Mouse (Mus musculus) heart, adult 2 months (tissue): ENCODE measurements around the gene Npm3. TPM values are rescaled to one million over a fixed set of nuclear protein-coding genes. Genes with fewer than 3 reads are reported as not detected.

Experiments used
- DNase-seq, 2 experiments: peaks; one replicate each; pipeline ENCODE4 v3.0.0; 2021
- H3K27ac ChIP-seq: fragments of 200-600 bp; 2 replicates; pipeline ENCODE4 v1.8.1; 2022
- H3K27me3 ChIP-seq: fragments of 200-500 bp; 2 replicates; pipeline ENCODE4 v1.6.1; 2012; ENCODE audit warnings: mild to moderate bottlenecking, low read length, inconsistent platforms, mixed read lengths; ENCODE audit not compliant: control insufficient read depth, insufficient read depth
- H3K36me3 ChIP-seq: fragments of 200-500 bp; 2 replicates; pipeline ENCODE4 v1.6.1; 2012; ENCODE audit warnings: low read length, inconsistent platforms; ENCODE audit not compliant: control insufficient read depth, insufficient read depth
- H3K4me1 ChIP-seq: fragments of 200-500 bp; 2 replicates; pipeline ENCODE4 v1.6.1; 2011; ENCODE audit warnings: low read length; ENCODE audit not compliant: control insufficient read depth, insufficient read depth
- H3K4me3 ChIP-seq: fragments of 200-600 bp; 2 replicates; pipeline ENCODE4 v1.8.1; 2022
- H3K79me2 ChIP-seq: fragments of 200-500 bp; replicated peaks from 2 replicates; pipeline ENCODE4 v1.6.1; 2012; ENCODE audit warnings: mild to moderate bottlenecking, inconsistent platforms, low read length, moderate library complexity, mixed read lengths; ENCODE audit not compliant: control insufficient read depth, insufficient read depth
- H3K9ac ChIP-seq: fragments of 200-500 bp; 2 replicates; pipeline ENCODE4 v1.6.1; 2012; ENCODE audit warnings: low read depth, mild to moderate bottlenecking, control low read depth, inconsistent platforms, low read length, mixed read lengths
- CTCF ChIP-seq: fragments of 200-600 bp; IDR thresholded peaks from 2 replicates; pipeline ENCODE4 v1.8.1; 2022; ENCODE audit warnings: antibody characterized with exemption, mild to moderate bottlenecking, moderate library complexity
- EP300 ChIP-seq: fragments of 200-500 bp; IDR thresholded peaks from 2 replicates; pipeline ENCODE4 v1.6.1; 2011; ENCODE audit warnings: low read depth, low read length, control low read depth; ENCODE audit not compliant: insufficient read depth
- POLR2A ChIP-seq: fragments of 200-500 bp; IDR thresholded peaks from 2 replicates; pipeline ENCODE4 v1.6.1; 2011; ENCODE audit warnings: mild to moderate bottlenecking, low read depth, low read length, control low read depth; ENCODE audit not compliant: insufficient read depth
- WGBS: fragments of 180-500 bp; shearing (Covaris S2); methylation state at CpG from one replicate; pipeline ENCODE4 v1.1.7; 2018; 5-methylcytosine and 5-hydroxymethylcytosine counted together
- intact Hi-C: fragments of 180-260 bp; cut with DNase I; formaldehyde crosslinking; loops from one replicate; pipeline ENCODE4 v1.15.1; 2025
- polyA plus RNA-seq: library from polyadenylated mRNA; depleted of rRNA; stranded (reverse); fragments of >200 nt; gene quantifications from 2 replicates; pipeline ENCODE4 v1.2.3, GENCODE M21; 2012
- total RNA-seq, 2 experiments: library from RNA; stranded (reverse); gene quantifications; 2 replicates each; pipeline ENCODE4 v1.2.3; 2021

Gene Npm3
- total and polyA plus RNA-seq, 3 experiments, result 15.6 to 25.2 (median 15.7) TPM

- Histone ChIP-seq H3K36me3 (peaks cover 21% of the 10 kb centered on the region), H3K9ac (peak overlapping the region; percentile 58), H3K27ac (peak overlapping the region; percentile 89), H3K4me3 (peak overlapping the region; percentile 59), H3K79me2 (peaks cover 7% of the 10 kb centered on the region), H3K4me1 (peaks cover 13% of the 10 kb centered on the region), H3K27me3 (no peaks in the 10 kb centered on the region)
- TF ChIP-seq CTCF (no peak), POLR2A (no peak; the same call in 1 of the 2 replicates), EP300 (no peak)
- intact Hi-C loops, result loop anchor here (2.0 kb wide), 1 partner anchor 35 kb away; the partner anchor contains the start of gene Npm3
- 29% methylated on average over 17 of the region's 17 CpGs for WGBS
- DNase-seq, result no peak
Measured at GRCm38 (mm10) chr19:45783933-45784576, 34.7 kb upstream of the Npm3 start.

DNA sequence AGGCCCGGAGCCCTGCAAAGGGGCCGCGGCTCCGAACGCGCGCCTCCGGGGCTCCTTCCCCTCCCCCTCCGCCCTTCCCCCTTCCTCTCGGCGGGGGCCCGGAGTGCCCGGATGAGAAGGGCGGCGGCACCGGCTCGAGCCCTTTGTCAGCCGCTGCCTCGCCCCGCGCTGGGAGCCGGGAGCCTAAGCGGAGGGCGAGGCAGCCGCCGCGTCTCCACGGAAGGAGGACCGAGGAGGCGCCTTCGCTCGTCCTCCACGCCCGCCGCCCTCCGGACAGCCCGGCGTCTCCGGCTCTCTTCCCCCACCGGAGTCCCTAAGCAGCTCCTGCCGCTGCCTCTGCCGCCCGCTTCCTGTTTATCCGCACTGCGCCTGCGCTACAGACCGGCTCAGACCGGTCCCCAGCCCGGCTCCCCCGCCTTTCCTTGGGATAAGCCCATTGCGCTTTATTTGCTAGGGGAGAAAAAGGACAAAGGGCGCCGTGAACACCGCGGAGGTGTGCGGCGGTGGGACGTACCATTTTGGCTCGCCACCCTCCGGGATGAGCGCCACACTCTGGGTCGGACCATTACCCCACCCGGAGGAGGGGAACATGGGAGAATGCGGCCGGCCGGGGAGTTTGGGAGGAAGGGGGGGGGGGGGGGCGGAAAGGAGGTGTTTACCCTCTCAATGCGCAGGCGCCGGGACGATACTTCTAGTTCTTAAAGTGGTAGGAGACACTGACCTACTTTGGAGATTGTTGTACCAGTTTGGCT lies 34.0 kb upstream of the Npm3 start, which contains the start of gene Mgea5:
Gene Mgea5, minus strand, starts transcription at position 657 of the 752 bp plus-strand sequence.
- DNase-seq, result peak; percentile 97 to 99
- Histone ChIP-seq H3K4me1 (peaks cover 13% of the 10 kb centered on the region), H3K79me2 (peaks cover 7% of the 10 kb centered on the region), H3K9ac (peak within 1 kb of the TSS; percentile 92), H3K27me3 (no peaks in the 10 kb centered on the region), H3K36me3 (peaks cover 22% of the 10 kb centered on the region), H3K4me3 (peak within 1 kb of the TSS; percentile 92), H3K27ac (peak within 1 kb of the TSS; percentile 100)
- TF ChIP-seq EP300, result peak; percentile 54
- peak; percentile 90 for TF ChIP-seq POLR2A
- no peak for TF ChIP-seq CTCF
- WGBS, result under 1% methylated on average over 64 of the region's 71 CpGs
- intact Hi-C loops, result loop anchor here (2.0 kb wide), 1 partner anchor 35 kb away; the partner anchor contains the start of gene Npm3

DNA sequence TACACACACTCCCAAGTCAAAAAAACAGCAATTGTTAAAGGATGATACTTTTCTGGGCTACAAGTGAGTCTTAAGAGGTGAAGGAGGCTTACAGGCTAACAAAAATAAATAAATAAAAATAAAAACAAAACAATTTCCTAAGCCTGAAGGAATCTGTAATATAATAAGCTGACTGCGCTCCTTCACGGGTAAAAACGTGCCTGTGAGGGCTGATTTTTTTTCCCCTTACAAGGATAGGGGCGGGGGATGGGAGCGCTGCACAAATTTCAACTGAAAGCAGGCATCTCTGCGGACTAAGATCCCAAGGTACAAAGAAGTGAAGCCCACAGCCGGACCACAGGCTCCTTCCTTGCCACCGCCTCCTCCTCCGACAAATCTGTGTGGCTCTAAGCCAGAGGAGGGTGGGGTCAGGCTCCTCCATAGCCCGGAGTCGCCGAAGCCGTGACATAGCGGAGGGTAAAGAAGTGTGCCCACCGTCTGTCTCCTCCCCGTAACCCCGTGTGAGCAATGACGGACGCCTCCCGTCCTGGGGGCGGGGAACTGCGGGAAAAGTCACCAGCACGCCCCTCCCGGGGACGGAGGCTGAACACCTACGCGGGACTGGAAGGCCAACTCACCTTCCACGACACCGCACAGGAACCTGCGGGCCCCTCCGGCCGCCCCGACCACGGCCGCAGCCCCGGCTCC lies 33.1 kb upstream of the Npm3 start:
- Histone ChIP-seq H3K4me3 (peak overlapping the region; percentile 92), H3K27me3 (no peaks in the 10 kb centered on the region), H3K79me2 (peaks cover 7% of the 10 kb centered on the region), H3K4me1 (peaks cover 13% of the 10 kb centered on the region), H3K9ac (peak overlapping the region; percentile 92), H3K27ac (peak overlapping the region; percentile 100), H3K36me3 (peaks cover 24% of the 10 kb centered on the region)
- WGBS, result under 1% methylated on average over 35 of the region's 36 CpGs
- DNase-seq, result peak; percentile 80 to 82
- TF ChIP-seq CTCF, result no peak
- no peak for TF ChIP-seq POLR2A
- TF ChIP-seq EP300, result no peak
- intact Hi-C loops, result loop anchor here (2.0 kb wide), 1 partner anchor 34 kb away; the partner anchor contains the start of gene Npm3

- TF ChIP-seq POLR2A, result no peak
- TF ChIP-seq CTCF, result peak; percentile 26
- TF ChIP-seq EP300, result no peak
- Histone ChIP-seq H3K36me3 (peaks cover 29% of the 10 kb centered on the region), H3K4me1 (peaks cover 13% of the 10 kb centered on the region), H3K27me3 (no peaks in the 10 kb centered on the region), H3K4me3 (peak overlapping the region; percentile 92), H3K9ac (0 out of 2 replicates have a peak overlapping the region, but pooled peaks have one; percentile 2), H3K27ac (no peak overlapping the region), H3K79me2 (peaks cover 7% of the 10 kb centered on the region)
- no peak for DNase-seq
- WGBS, result 32% methylated on average over 8 of the region's 8 CpGs
- intact Hi-C loops, result loop anchor here (2.0 kb wide), 1 partner anchor 33 kb away; the partner anchor contains the start of gene Npm3
Measured at GRCm38 (mm10) chr19:45781676-45782075, 32.3 kb upstream of the Npm3 start.

GRCm38 (mm10) chr19:45780350-45780915 lies 31.0 kb upstream of the Npm3 start:
- Histone ChIP-seq H3K4me1 (peaks cover 13% of the 10 kb centered on the region), H3K4me3 (peak overlapping the region; percentile 92; the same call in 1 of the 2 replicates), H3K79me2 (peaks cover 7% of the 10 kb centered on the region), H3K36me3 (peaks cover 32% of the 10 kb centered on the region), H3K27me3 (no peaks in the 10 kb centered on the region), H3K27ac (no peak overlapping the region), H3K9ac (no peak overlapping the region)
- intact Hi-C loops, result no loop called here
- TF ChIP-seq EP300, result no peak
- no peak for TF ChIP-seq CTCF
- no peak for TF ChIP-seq POLR2A
- DNase-seq, result no peak
- 48% methylated on average over 13 of the region's 13 CpGs for WGBS

DNA sequence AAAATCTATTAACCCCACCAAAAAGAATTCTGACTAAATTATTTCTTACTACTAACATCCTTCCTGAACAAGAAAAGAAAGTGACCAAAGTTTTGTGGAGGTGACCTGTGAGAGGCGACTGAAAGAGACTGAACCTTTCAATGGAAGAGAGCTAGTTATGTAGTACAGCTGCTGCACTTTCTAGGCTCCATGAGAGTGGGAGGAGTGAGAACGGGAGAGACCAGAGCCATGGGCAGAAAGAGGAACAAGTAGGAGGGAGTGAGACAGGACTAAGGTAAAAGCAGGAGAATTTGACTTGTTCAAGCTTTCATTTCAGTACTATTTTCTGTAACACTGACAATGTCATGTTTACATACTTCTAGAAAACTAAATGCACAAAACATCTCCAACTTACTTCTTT lies 26.1 kb upstream of the Npm3 start:
- 75% methylated on average over 2 of the region's 2 CpGs for WGBS
- H3K4me1 ChIP-seq, result peaks cover 6% of the 10 kb centered on the region
- H3K4me3 ChIP-seq, result no peak overlapping the region
- H3K36me3 ChIP-seq, result peaks cover 35% of the 10 kb centered on the region
- TF ChIP-seq POLR2A, result no peak
- no peak for TF ChIP-seq CTCF
- no peak for TF ChIP-seq EP300
- no peaks in the 10 kb centered on the region for H3K27me3 ChIP-seq
- DNase-seq, result no peak
- H3K79me2 ChIP-seq, result peaks cover 5% of the 10 kb centered on the region
- H3K27ac ChIP-seq, result no peak overlapping the region
- no peak overlapping the region for H3K9ac ChIP-seq
- intact Hi-C loops, result no loop called here
